Mouse (Mus musculus): ENCODE results near the gene Olfr1396. TPM values are rescaled to one million over a fixed set of nuclear protein-coding genes. Genes with fewer than 3 reads are reported as not detected.

Olfr1396 gene
- 0.15 and 0.18 TPM in 2 replicates for polyA plus RNA-seq (2015; fragmentation: Nextera tagmentation; extraction: Ambion mirVana)

DNA sequence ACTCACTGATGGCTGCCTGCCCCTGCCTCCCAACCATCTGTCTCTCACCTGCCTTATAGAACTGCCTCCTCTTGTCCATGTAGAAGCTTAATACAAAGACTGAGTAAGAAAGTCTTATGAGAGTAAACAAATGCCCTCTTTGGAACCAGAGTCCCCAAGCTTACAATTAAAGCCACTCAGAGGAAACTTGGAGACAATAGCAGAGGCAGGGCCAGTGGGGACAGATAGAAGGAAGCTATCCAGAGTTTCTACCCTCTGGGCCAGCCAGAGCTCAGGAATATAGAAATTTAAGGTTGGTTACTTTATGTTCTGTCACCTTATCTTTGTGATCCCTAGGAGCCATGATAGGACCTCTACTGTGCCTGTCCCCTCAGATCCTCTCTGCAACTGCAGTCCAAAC is at the start of gene Olfr1396:
Gene Olfr1396, minus strand, starts transcription at position 101 of the 400 bp plus-strand sequence.
- H3K27ac ChIP-seq = peak within 1 kb of the TSS; percentile 43
- H3K9me3 ChIP-seq (replicated peaks) = no peaks in the 10 kb centered on the region
- no peak within 1 kb of the TSS for H3K4me2 ChIP-seq

DNA sequence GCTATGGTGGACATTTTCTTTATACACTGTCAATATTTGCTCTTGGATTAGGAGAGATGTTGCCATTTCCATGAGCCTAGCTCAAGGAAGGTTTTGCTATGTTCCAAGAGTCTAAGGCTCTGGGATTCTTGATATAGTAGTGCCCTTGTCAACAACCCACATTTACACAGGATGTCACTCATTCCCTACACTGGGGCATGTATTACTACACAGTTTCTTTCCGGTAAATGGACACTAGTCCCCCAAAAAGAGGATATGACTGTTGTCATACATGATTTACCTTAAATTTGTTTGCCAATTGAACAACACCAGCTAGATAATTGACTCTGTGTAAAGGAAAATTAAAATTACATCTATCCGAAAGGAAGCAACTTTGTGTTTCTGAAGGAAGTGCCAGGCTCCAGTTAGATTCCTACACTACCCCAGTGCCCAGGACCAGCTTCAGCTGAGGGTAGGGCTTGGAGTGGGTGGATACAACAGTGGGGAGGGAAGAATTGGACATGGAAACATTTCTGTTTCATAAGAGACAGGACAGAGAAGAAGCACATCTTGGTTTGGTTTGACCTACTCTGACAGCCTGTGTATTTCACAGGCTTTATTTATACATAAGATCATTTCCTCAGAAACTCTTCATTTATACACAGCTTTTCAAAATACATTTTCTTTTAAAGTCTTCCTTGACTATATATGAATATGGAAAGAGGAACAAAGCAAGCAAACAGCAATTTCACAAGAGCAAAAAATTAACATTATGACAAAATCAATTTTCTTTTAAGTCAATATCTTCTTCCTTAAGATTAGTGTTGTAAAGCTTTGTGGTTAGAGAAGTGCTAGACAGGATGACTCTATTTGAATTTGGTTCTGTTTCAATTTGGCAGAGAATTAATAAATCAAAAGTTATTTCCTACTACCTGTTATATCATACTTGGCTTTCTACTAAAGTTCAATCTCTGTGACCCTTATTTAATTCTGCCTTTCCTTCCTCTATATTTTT is 42.4 kb upstream of the Olfr1396 start:
- Histone ChIP-seq H3K36me3 (no peaks in the 10 kb centered on the region), H3K4me3 (no peak overlapping the region), H3K9ac (no peak overlapping the region), H3K4me2 (no peak overlapping the region), H3K27me3 (no peaks in the 10 kb centered on the region), H3K27ac (no peak overlapping the region), H3K4me1 (replicated peaks) (no peaks in the 10 kb centered on the region), H3K9me3 (replicated peaks) (no peaks in the 10 kb centered on the region)
- ATAC-seq (replicated peaks; ENCODE audit: insufficient number of reproducible peaks, insufficient read depth, low FRiP score, low read depth) = no peak
- 82% methylated on average over 2 of the region's 2 CpGs for WGBS

More for the DNA sequence above, at the start of gene Olfr1396:
- H3K27me3 ChIP-seq = no peaks in the 10 kb centered on the region
- ATAC-seq (replicated peaks; ENCODE audit: insufficient number of reproducible peaks, insufficient read depth, low FRiP score, low read depth) = no peak
- H3K36me3 ChIP-seq = no peaks in the 10 kb centered on the region
- H3K4me3 ChIP-seq = no peak within 1 kb of the TSS
- H3K4me1 ChIP-seq (replicated peaks) = no peaks in the 10 kb centered on the region
- no peak within 1 kb of the TSS for H3K9ac ChIP-seq

DNA sequence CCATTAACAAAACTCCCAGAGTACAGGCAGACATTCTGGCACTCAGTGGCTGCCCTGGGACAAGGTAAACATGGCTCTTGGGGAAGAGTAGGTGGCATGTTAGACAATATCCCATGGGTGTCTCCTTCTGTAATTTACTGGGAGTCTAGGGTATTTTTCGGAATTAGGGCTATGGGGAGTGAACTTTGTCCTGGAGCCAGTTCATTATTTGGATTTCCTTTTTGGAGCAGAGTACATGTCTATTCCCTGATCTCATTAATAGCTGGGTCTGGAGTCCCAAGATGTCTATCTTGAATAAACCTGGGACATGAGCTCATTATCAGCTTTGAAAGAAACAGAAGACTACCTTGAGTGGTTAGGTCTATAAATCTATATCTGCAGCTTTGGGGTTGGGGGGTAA is 39.4 kb upstream of the Olfr1396 start, which contains the start of gene Olfr1394:
Gene Olfr1394, plus strand, starts transcription at position 301 of the 400 bp plus-strand sequence.
- no peaks in the 10 kb centered on the region for H3K4me1 ChIP-seq (replicated peaks)
- no peak for ATAC-seq (replicated peaks; ENCODE audit: insufficient number of reproducible peaks, insufficient read depth, low FRiP score, low read depth)
- no peaks in the 10 kb centered on the region for H3K9me3 ChIP-seq (replicated peaks)
- H3K36me3 ChIP-seq = no peaks in the 10 kb centered on the region
- no peaks in the 10 kb centered on the region for H3K27me3 ChIP-seq
- H3K4me3 ChIP-seq = no peak within 1 kb of the TSS
- H3K27ac ChIP-seq = no peak within 1 kb of the TSS
- no peak within 1 kb of the TSS for H3K4me2 ChIP-seq
- H3K9ac ChIP-seq = no peak within 1 kb of the TSS
- 79% methylated on average over 1 of the region's 1 CpGs for WGBS

- no peaks in the 10 kb centered on the region for H3K36me3 ChIP-seq
- H3K27ac ChIP-seq = no peak within 1 kb of the TSS
- H3K27me3 ChIP-seq = no peaks in the 10 kb centered on the region
- ATAC-seq (replicated peaks; ENCODE audit: insufficient number of reproducible peaks, insufficient read depth, low FRiP score, low read depth) = no peak
- H3K4me3 ChIP-seq = no peak within 1 kb of the TSS
- no peaks in the 10 kb centered on the region for H3K9me3 ChIP-seq (replicated peaks)
- WGBS = 80% methylated on average over 6 of the region's 6 CpGs
- H3K4me2 ChIP-seq = no peak within 1 kb of the TSS
- H3K9ac ChIP-seq = no peak within 1 kb of the TSS
- H3K4me1 ChIP-seq (replicated peaks) = no peaks in the 10 kb centered on the region
Observed at GRCm38 (mm10) chr11:49141974-49142373, 27.3 kb upstream of the Olfr1396 start, which contains the start of gene Olfr1395. Olfr1395 (plus strand) TSS chr11:49142274.

- H3K27ac ChIP-seq = no peak overlapping the region
- no peak overlapping the region for H3K4me3 ChIP-seq
- H3K9me3 ChIP-seq (replicated peaks) = no peaks in the 10 kb centered on the region
- no peak overlapping the region for H3K4me2 ChIP-seq
- H3K4me1 ChIP-seq (replicated peaks) = no peaks in the 10 kb centered on the region
- ATAC-seq (replicated peaks; ENCODE audit: insufficient number of reproducible peaks, insufficient read depth, low FRiP score, low read depth) = no peak
- H3K27me3 ChIP-seq = no peaks in the 10 kb centered on the region
- 82% methylated on average over 2 of the region's 2 CpGs for WGBS
- no peaks in the 10 kb centered on the region for H3K36me3 ChIP-seq
- H3K9ac ChIP-seq = no peak overlapping the region
Observed at GRCm38 (mm10) chr11:49124169-49124568, 9.5 kb upstream of the Olfr1396 start.

DNA sequence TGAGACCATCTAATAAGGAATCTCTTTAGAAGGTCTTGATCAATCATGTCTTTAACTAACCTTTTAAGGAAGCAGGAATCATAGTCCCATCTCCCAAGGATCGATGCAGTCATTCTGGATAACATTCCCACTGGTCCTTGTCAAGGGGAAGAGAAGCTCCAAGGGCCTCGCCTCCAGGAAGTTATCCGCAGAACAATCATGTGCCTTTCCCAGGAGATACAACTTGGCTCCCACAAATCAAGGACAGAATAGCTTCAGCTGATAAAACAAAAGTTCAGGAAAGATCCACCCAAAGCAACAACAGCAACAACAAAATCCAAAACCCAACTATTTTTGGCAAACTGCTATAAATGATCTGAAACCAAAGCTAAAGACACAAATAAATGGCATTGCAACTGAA is 5.0 kb upstream of the Olfr1396 start:
- Histone ChIP-seq H3K4me3 (no peak overlapping the region), H3K9ac (no peak overlapping the region), H3K4me2 (no peak overlapping the region), H3K36me3 (no peaks in the 10 kb centered on the region), H3K9me3 (replicated peaks) (no peaks in the 10 kb centered on the region), H3K27ac (no peak overlapping the region), H3K27me3 (no peaks in the 10 kb centered on the region), H3K4me1 (replicated peaks) (no peaks in the 10 kb centered on the region)
- ATAC-seq (replicated peaks; ENCODE audit: insufficient number of reproducible peaks, insufficient read depth, low FRiP score, low read depth) = no peak
- WGBS = 72% methylated on average over 3 of the region's 3 CpGs

DNA sequence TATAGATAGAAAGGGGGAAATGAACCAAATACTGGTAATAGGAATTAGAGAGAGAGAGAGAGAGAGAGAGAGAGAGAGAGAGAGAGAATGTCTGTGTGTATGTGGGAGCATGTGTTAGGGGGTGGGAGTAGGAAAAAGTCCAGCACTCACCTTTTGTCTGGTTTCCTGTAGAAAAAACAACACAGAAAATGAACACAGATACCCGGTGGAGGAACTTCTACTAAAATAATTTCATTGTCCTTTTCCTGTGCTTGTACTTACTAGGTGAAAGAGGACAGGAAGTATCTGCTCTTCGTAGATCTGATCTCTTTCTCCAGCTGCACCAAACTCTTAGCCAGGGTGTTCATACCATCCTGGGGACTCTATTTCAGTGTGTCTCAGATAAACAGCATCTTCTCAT is 516 bp downstream of the Olfr1396 start:
- Histone ChIP-seq H3K4me1 (replicated peaks) (no peaks in the 10 kb centered on the region), H3K4me3 (no peak overlapping the region), H3K4me2 (no peak overlapping the region), H3K9me3 (replicated peaks) (no peaks in the 10 kb centered on the region), H3K27me3 (no peaks in the 10 kb centered on the region), H3K9ac (no peak overlapping the region), H3K36me3 (no peaks in the 10 kb centered on the region), H3K27ac (no peak overlapping the region)
- 45% methylated on average over 2 of the region's 2 CpGs for WGBS
- ATAC-seq (replicated peaks; ENCODE audit: insufficient number of reproducible peaks, insufficient read depth, low FRiP score, low read depth) = no peak

DNA sequence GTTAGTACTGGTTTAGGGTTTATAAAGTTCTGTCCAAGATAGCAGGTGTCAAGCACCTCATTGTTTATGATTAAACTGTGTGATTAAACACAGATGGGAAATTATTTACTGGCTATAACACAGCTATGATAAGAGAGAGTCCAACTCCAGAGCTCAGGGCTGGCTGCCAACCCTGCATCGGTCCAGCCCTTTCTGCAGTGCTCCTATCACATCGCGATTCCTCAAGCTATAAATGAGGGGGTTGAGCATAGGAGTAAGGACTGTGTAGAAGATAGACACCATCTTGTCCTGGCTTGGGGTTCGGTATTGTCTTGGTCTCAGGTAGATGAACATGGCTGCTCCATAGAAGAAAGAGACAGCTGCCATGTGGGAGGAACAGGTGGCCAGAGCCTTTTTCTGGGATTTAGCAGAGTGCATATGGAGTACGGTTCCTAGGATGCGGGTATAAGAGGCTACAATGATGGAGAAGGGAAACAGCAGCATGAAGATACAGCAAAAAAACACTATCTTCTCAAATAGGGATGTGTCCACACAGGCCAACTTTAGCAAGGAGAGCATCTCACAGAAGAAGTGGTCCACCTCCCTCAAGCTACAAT is 2.0 kb downstream of the Olfr1396 start:
- H3K9ac ChIP-seq = no peak overlapping the region
- no peak overlapping the region for H3K4me2 ChIP-seq
- no peaks in the 10 kb centered on the region for H3K4me1 ChIP-seq (replicated peaks)
- WGBS = 55% methylated on average over 6 of the region's 6 CpGs
- no peak overlapping the region for H3K27ac ChIP-seq
- H3K36me3 ChIP-seq = no peaks in the 10 kb centered on the region
- no peak for ATAC-seq (replicated peaks; ENCODE audit: insufficient number of reproducible peaks, insufficient read depth, low FRiP score, low read depth)
- H3K27me3 ChIP-seq = no peaks in the 10 kb centered on the region
- no peak overlapping the region for H3K4me3 ChIP-seq
- no peaks in the 10 kb centered on the region for H3K9me3 ChIP-seq (replicated peaks)

DNA sequence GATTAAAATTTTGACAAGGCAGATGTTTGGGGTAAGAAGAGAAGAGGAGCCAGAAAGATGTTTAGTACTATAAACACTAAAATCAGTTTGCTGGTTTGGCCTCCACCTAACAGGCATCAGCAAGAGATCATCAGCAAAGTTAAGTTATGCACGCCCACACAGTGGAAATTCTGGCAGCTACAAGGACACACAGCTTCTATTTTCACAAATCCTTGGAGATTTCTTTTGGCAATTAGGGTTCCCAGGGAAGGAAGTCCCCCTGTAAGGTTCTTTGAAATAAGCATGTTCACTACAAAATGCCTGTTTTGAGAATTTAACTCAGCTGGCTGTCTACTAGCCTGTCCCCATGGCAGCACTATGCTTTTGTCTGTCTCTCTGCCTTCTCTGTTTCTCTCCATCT is 3.7 kb downstream of the Olfr1396 start:
- no peak overlapping the region for H3K9ac ChIP-seq
- no peaks in the 10 kb centered on the region for H3K27me3 ChIP-seq
- H3K9me3 ChIP-seq (replicated peaks) = no peaks in the 10 kb centered on the region
- no peak overlapping the region for H3K27ac ChIP-seq
- H3K4me2 ChIP-seq = no peak overlapping the region
- H3K4me3 ChIP-seq = no peak overlapping the region
- no peaks in the 10 kb centered on the region for H3K36me3 ChIP-seq
- H3K4me1 ChIP-seq (replicated peaks) = no peaks in the 10 kb centered on the region
- 38% methylated on average over 1 of the region's 1 CpGs for WGBS
- ATAC-seq (replicated peaks; ENCODE audit: insufficient number of reproducible peaks, insufficient read depth, low FRiP score, low read depth) = no peak

GRCm38 (mm10) chr11:49108833-49109232 is 5.8 kb downstream of the Olfr1396 start:
- Histone ChIP-seq H3K27me3 (no peaks in the 10 kb centered on the region), H3K4me2 (no peak overlapping the region), H3K9ac (no peak overlapping the region), H3K4me3 (no peak overlapping the region), H3K27ac (no peak overlapping the region), H3K36me3 (no peaks in the 10 kb centered on the region), H3K4me1 (replicated peaks) (no peaks in the 10 kb centered on the region), H3K9me3 (replicated peaks) (no peaks in the 10 kb centered on the region)
- WGBS = 36% methylated on average over 1 of the region's 1 CpGs
- no peak for ATAC-seq (replicated peaks; ENCODE audit: insufficient number of reproducible peaks, insufficient read depth, low FRiP score, low read depth)

- Histone ChIP-seq H3K4me1 (replicated peaks) (no peaks in the 10 kb centered on the region), H3K4me2 (no peak overlapping the region), H3K36me3 (no peaks in the 10 kb centered on the region), H3K4me3 (no peak overlapping the region), H3K9me3 (replicated peaks) (no peaks in the 10 kb centered on the region), H3K27ac (no peak overlapping the region), H3K27me3 (no peaks in the 10 kb centered on the region), H3K9ac (no peak overlapping the region)
- 66% methylated on average over 10 of the region's 10 CpGs for WGBS
- no peak for ATAC-seq (replicated peaks; ENCODE audit: insufficient number of reproducible peaks, insufficient read depth, low FRiP score, low read depth)
Observed at GRCm38 (mm10) chr11:49107650-49108537, 6.8 kb downstream of the Olfr1396 start.

Data from heart, embryonic 15.5 days (tissue).